Mouse (Mus musculus): ENCODE data around the gene Rfc2.

Gene Rfc2

GRCm38 (mm10) chr5:134581146-134581545, at the start of gene Rfc2:
Rfc2 (plus strand) TSS chr5:134581366.
- DNase-seq = no peak

DNA sequence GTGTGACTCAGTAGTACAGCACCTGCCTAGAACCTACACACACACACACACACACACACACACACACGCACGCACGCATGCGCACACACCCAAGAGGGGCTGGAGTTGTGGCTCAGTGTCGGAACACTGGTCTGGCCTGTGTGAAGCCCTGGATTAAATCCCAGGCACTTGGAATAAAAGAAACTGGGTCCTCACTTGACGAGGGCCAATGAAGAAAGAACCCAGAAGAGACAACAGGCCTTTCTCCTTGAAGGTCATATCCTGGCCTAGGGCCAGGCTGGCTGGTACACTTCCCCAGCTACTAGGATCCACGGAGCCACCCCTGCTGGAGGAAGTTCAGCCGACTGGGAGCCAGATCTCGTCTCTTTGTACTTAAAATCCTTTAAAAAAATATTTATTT, 49.6 kb upstream of the Rfc2 start:
- DNase-seq = no peak

DNA sequence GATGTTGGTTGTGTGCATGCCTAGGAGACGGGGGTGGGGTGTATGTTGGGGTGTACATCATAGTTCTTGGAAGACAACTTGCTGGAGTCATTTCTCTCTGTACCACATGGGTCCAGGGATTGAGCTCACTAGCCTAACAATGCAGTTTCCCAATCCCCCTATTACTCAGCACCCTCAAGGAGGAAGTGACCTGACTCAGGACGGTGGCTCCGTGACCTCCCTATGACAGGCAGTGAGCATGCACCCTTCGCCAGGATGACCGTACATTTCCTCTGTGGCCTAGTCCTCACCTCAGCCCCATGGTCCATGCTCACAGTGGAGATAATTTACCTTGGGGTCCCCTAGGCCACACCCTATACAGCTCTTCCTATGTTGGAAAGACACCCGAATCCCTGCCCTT, 48.7 kb upstream of the Rfc2 start:
- DNase-seq = no peak

- no peak for DNase-seq
Measured at GRCm38 (mm10) chr5:134536036-134536435, 45.1 kb upstream of the Rfc2 start.

DNA sequence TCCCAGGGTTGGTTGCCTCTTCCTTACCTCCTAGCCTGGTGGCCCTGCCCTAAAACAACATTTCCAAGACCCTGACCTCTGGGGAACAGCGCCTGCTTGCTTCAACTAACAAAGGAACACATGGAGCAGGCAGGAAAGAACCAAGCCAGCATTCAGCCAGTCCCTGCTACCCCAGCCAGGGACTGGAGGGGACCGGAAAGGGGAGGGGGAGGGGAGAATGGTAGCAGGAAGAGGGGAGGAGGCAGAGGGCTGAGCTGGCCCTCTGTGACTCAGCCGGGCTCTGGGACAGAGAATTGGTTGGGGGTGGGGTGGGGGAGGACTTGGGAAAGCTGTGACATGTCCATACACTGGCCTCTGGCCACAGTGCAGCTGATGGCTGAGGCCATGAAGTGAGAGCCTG, 41.3 kb upstream of the Rfc2 start:
- peak; percentile 84 for DNase-seq

DNA sequence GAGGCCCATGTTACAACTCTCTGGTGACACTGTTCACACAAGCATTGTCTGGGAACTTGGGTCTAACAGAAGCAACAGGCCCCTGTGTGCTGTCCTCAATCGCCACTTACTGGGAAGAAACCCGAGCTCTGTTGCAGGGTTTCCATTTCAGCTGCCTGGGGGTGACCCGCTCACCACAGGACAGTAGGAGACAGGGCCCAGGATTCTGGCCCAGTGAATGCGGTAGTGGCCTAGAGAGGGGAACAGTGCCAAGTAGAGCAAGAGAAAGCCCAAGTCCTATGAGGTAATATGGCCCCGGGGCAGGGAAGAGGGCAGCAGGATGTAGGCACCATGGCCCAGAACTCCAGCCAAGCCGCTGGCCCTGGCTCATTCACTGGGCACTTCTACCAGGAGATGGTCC, 40.3 kb upstream of the Rfc2 start:
- no peak for DNase-seq

DNA sequence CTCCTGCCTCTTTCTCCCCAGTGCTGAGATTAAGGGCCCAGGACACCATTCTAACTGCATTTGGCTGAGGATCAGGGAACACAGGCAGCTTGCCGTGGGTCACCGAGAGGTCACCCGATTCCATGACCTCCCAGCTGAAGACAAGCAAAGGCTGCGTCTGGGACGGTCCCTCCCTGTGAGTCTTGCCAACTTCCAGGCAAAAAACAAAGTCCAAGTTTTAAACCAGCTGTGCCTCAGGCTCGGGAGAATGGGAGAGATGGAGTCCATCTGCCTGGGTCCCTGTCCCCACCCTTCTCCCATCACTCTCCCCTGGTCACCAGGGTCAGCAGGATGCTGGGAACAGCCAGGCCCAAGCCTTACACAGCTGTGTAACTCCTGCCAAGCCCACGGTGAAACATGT, 39.5 kb upstream of the Rfc2 start:
- peak; percentile 23 for DNase-seq

DNA sequence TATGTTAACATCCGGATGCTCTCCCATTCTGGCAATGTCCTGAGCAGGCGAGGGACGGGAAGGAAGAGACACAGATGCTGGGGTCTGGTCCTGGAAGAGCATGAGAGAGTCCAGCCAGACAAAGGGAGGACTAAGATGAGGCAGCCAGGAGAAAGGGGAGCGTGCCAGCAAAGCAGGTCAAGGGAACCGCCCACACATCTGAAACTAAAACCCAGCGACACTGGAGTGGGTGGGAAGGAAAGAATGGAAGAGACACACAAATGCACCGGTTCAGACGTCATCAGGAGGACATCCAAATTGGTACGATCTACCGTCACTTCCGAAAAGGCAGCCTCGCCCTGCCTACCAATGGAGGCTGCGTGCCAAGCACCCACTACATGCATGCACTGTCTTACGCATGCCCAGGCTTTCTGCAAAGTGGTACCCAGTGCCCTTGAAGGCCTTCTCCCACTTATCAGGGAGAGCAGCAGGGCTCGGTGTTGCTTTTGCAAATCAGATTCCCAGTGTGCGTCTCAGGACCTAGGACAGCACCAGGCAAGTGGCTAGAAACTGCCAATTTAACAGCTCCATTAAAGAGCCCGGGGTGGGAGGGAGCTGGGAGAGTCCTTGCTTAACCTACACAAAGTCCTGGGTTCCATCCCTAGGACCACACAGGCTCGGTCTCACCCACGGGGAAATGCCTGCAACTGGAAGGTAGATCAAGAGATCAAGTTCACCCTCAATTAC, 36.5 kb upstream of the Rfc2 start:
- DNase-seq = peak; percentile 53

- no peak for DNase-seq
Measured at GRCm38 (mm10) chr5:134545242-134545629, 35.9 kb upstream of the Rfc2 start.

GRCm38 (mm10) chr5:134546790-134547189, 34.4 kb upstream of the Rfc2 start:
- DNase-seq = no peak

DNA sequence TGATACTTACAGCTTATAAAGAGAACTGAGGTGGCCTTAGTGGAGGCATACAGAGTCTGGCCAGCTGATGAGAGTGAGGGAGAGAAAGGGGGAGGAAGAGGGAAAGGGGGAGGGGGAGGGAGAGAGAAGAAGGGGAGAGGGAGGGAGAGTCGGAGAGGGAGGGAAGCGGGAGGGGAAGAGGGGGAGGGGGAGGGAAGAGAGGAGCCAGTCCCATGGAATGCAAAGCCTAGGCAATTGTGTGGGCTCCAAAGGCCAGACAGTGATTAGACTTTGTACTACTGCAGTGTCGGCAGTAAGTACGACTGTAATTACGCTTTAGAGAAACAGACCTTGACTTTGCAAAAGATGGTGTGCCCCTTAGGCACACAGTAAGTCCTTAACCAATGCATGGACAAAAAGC, 32.9 kb upstream of the Rfc2 start:
- no peak for DNase-seq

- no peak for DNase-seq
Measured at GRCm38 (mm10) chr5:134549640-134550168, 31.5 kb upstream of the Rfc2 start.

DNA sequence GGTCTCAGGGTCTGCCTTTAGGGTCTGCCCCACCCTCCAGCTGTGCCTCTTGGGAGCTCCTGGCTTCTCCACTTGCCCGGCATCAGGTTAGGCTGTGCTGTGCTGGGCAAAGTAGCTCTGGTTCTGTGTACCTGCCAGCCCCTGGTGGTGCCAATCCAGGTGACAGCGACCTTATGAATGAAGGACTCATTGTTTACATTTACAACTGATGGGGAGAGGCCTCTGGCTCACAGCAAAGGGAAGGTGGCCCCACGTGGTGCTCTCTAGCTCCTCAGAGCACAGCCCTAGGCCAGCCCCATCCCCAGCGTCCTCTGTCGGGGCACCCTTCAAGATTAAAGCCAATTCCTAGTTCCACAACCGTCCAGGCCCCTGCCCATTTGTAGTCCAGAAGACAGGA, 30.3 kb upstream of the Rfc2 start:
- DNase-seq = no peak

- peak; percentile 55 for DNase-seq
Measured at GRCm38 (mm10) chr5:134551233-134552109, 29.7 kb upstream of the Rfc2 start.

DNA sequence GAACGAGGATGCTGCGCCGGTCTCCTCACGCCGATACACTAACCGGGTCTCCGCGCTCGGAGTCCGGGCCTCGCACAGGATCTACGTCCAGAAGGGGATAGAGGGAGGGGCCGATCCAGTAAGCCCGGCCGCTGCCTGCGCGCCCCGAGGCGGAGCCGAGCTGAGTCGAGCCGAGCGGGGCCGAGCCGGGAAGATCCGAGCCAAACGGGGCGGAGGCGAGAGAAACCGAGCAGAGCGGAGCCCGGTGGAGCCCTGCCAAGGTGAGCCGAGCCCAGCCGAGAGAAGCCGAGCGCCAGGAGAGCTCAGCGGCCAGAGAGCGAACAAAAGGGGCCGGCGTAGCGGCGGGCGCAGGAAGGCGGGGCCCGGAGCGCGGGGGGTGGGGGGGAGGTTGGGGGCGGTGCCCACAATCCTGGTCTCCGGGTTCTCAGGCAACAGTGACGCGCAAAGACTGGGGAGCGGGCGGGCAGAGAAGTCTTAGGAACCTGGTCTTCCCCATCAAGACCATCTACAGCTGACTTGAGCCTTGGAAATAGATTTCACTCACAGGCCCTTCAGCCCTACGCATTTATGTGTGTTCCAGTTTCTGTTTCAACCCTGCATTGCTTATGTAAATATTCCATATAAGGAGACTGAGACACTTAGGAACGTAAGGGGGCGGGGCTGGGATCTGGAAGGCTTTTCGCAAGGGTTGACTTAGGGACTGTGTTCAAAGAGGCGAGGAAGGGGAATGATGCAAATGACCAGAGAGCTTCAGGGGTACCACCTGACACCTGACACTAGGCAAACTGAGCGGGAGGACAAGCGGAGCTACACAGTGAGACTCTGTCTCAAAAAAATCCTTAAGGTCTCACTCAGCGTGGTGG, 28.8 kb upstream of the Rfc2 start, which contains the start of gene Clip2:
Gene Clip2, minus strand, starts transcription at position 325 of the 863 bp plus-strand sequence.
- DNase-seq = peak; percentile 95

DNA sequence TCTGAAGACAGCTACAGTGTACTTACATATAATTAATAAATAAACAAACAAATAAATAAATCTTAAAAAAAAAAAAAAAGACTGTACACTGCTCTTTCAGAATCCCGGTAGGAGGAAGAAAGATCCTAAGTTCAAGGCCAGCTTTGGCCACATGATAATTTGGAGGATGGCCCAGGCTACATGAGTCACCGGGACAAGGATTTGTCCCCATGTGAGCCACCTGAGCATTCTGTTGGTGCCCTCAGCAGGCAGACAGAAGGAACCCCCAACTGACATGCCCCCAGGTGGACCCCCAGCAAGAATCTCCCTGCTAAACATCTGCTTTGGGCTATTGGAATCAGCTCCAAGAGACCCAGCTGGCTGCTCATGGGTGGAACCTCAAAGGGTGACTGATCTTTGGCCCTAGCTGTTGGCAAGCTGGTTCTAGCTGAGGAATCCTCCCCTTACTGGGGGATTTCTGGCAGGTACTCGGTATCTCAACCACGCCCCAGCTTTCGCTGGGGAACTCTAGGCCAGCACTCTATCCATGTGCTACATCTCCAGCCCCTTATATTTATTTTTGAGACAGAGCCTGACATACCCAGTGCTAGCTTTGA, 27.1 kb upstream of the Rfc2 start:
- no peak for DNase-seq

- DNase-seq = peak; percentile 92
Measured at GRCm38 (mm10) chr5:134555463-134556164, 25.6 kb upstream of the Rfc2 start.

GRCm38 (mm10) chr5:134560071-134560449, 21.1 kb upstream of the Rfc2 start, which contains the start of gene Syna:
Syna (minus strand) TSS chr5:134560171.
- DNase-seq = no peak

DNA sequence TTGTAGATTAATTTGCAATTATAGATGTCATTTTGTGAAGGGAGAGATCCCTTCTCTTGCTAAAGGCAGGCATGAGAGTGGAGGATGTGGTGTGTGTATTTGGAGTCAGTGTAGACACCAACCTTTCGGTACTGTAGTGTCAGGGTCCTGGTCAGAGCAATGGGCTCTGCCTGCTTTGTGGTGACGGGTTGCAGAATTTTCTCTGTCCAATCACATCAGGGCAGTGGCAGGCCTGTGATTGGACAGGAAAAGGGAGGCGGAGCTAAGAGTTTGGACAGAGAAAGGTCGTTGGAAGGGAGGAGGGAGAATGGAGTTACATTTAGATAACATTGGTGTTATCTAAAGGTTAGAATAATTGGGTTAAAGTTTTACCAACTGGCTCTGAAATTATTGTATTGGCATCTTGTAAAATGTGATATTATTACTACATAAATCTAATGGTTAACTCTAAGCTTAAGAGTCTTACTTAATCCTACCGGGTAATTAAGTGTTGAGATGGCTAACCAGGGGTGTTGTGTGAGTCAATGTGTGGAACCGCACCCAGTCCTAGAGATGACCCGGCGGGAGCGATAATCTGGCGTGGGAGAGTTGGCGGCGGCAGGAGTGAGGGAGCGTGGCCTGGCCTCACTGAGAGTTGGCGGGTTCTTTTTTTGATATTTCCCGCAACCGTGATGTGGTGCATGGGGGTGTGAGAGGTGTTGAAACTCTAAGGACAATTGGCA, 20.6 kb upstream of the Rfc2 start:
- DNase-seq = no peak

DNA sequence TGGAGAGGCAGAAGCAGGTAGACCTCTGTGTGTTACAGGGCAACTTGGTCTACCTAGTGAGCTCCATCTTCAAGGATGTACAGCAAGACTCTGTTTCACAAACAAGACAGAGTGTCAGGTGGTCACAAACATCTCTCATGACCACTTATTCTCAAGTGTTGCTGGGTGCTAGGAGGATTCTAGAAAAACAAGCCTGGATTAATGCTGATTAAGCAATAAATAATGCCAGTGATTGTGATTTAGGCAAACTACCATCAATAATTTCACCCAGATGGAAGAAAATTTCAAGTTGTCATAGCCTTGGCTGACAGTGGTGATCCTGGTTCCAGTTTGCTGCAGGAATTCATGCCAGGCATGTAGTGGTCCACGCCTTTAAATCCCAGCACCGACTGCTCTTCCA, 16.9 kb upstream of the Rfc2 start:
- DNase-seq = no peak

DNA sequence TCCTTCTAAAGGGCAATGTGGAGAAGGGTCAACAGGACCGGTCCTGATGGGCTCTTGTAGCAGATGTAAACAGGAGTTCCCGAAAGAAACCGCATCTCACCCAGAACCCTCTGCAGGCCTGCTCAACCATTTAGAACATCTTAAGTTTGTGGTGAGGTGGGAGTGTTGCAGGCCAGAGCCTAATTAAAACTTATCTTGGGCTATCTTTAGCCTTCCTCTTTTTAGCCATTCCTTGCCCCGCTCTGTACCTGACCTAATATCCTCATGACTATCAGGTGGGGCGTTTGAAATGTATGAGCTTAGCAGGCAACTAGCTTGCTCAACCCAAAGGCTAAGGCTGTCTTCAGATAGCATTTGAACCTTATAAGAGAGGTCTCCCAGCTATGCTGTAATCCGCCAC, 15.5 kb upstream of the Rfc2 start:
- DNase-seq = no peak
